Mouse (Mus musculus) macrophage (primary cell): Measurements from ENCODE around the gene Atxn7l2. TPM values are rescaled to one million over a fixed set of nuclear protein-coding genes. Genes with fewer than 3 reads are reported as not detected.

Experiments used
- H3K27ac ChIP-seq: fragments of 350-480 bp; formaldehyde crosslinking; 2 replicates; pipeline ENCODE4 v1.9.0; 2021
- H3K36me3 ChIP-seq: fragments of 350-480 bp; formaldehyde crosslinking; 2 replicates; pipeline ENCODE4 v1.9.0; 2021; ENCODE audit errors: inconsistent target
- H3K4me3 ChIP-seq: fragments of 350-480 bp; formaldehyde crosslinking; 2 replicates; pipeline ENCODE4 v1.9.0; 2021; ENCODE audit errors: inconsistent target
- H3K79me2 ChIP-seq: fragments of 350-480 bp; formaldehyde crosslinking; 2 replicates; pipeline ENCODE4 v1.9.0; 2021; ENCODE audit errors: inconsistent target
- WGBS: methylation state at CpG from one replicate; pipeline ENCODE4 v1.1.7; 2026; ENCODE audit warnings: inconsistent platforms; ENCODE audit not compliant: missing documents; 5-methylcytosine and 5-hydroxymethylcytosine counted together
- polyA plus RNA-seq: library from polyadenylated mRNA; stranded (reverse); fragments of 250-400 nt; gene quantifications from 3 replicates; pipeline ENCODE4 v1.2.4, GENCODE M21; 2018; ENCODE audit warnings: inconsistent platforms

The Atxn7l2 gene
- polyA plus RNA-seq, 1 experiment from 2014 or later: 2.4 TPM

GRCm38 (mm10) chr3:108214734-108215133 lies 4.0 kb upstream of the Atxn7l2 start:
- Histone ChIP-seq H3K36me3 (no peaks in the 10 kb centered on the region), H3K27ac (no peak overlapping the region), H3K4me3 (no peak overlapping the region), H3K79me2 (no peaks in the 10 kb centered on the region)
- WGBS: 5% methylated on average over 5 of the region's 5 CpGs

GRCm38 (mm10) chr3:108212406-108212805 lies 1.7 kb upstream of the Atxn7l2 start:
- 88% methylated on average over 8 of the region's 8 CpGs for WGBS
- Histone ChIP-seq H3K4me3 (no peak overlapping the region), H3K27ac (no peak overlapping the region), H3K79me2 (no peaks in the 10 kb centered on the region), H3K36me3 (no peaks in the 10 kb centered on the region)

- 87% methylated on average over 5 of the region's 6 CpGs for WGBS
- no peak overlapping the region for H3K4me3 ChIP-seq
Observed at GRCm38 (mm10) chr3:108211845-108212244, 1.1 kb upstream of the Atxn7l2 start.

GRCm38 (mm10) chr3:108209946-108210770 lies 576 bp downstream of the Atxn7l2 start:
- H3K79me2 ChIP-seq: no peaks in the 10 kb centered on the region
- peak overlapping the region; percentile 59 for H3K4me3 ChIP-seq
- under 1% methylated on average over 63 of the region's 72 CpGs for whole genome bisulfite sequencing
- H3K27ac ChIP-seq: peak overlapping the region; percentile 39
- 0 out of 2 replicates have a peak, but pooled peaks cover 4% of the 10 kb centered on the region for H3K36me3 ChIP-seq

More at GRCm38 (mm10) chr3:108211845-108212244, 1.1 kb upstream of the Atxn7l2 start:
- Histone ChIP-seq H3K27ac (no peak overlapping the region), H3K79me2 (no peaks in the 10 kb centered on the region), H3K36me3 (no peaks in the 10 kb centered on the region)

- Histone ChIP-seq H3K27ac (no peak overlapping the region), H3K79me2 (no peaks in the 10 kb centered on the region), H3K4me3 (peak overlapping the region; percentile 25), H3K36me3 (0 out of 2 replicates have a peak, but pooled peaks cover 6% of the 10 kb centered on the region)
- 14% methylated on average over 8 of the region's 8 CpGs for WGBS
Observed at GRCm38 (mm10) chr3:108209536-108209935, 1.2 kb downstream of the Atxn7l2 start.

GRCm38 (mm10) chr3:108209001-108209400 lies 1.7 kb downstream of the Atxn7l2 start:
- no peak overlapping the region for H3K27ac ChIP-seq
- H3K79me2 ChIP-seq: no peaks in the 10 kb centered on the region
- no peak overlapping the region for H3K4me3 ChIP-seq
- 97% methylated on average over 3 of the region's 3 CpGs for WGBS
- H3K36me3 ChIP-seq: 0 out of 2 replicates have a peak, but pooled peaks cover 6% of the 10 kb centered on the region

GRCm38 (mm10) chr3:108206731-108207375 lies 3.9 kb downstream of the Atxn7l2 start:
- Histone ChIP-seq H3K79me2 (no peaks in the 10 kb centered on the region), H3K4me3 (no peak overlapping the region), H3K36me3 (0 out of 2 replicates have a peak, but pooled peaks cover 6% of the 10 kb centered on the region), H3K27ac (no peak overlapping the region)
- 94% methylated on average over 15 of the region's 15 CpGs for WGBS

GRCm38 (mm10) chr3:108205601-108206000 lies 5.1 kb downstream of the Atxn7l2 start:
- Histone ChIP-seq H3K36me3 (0 out of 2 replicates have a peak, but pooled peaks cover 6% of the 10 kb centered on the region), H3K4me3 (no peak overlapping the region), H3K79me2 (no peaks in the 10 kb centered on the region), H3K27ac (no peak overlapping the region)
- WGBS: 94% methylated on average over 7 of the region's 8 CpGs

- no peak overlapping the region for H3K4me3 ChIP-seq
- no peak overlapping the region for H3K27ac ChIP-seq
- peaks cover 7% of the 10 kb centered on the region for H3K79me2 ChIP-seq
- 81% methylated on average over 11 of the region's 11 CpGs for WGBS
- H3K36me3 ChIP-seq: 0 out of 2 replicates have a peak, but pooled peaks cover 6% of the 10 kb centered on the region
Observed at GRCm38 (mm10) chr3:108204470-108204869, 6.3 kb downstream of the Atxn7l2 start.

GRCm38 (mm10) chr3:108203621-108204325 lies 7.0 kb downstream of the Atxn7l2 start:
- H3K36me3 ChIP-seq: 0 out of 2 replicates have a peak, but pooled peaks cover 6% of the 10 kb centered on the region
- peaks cover 11% of the 10 kb centered on the region for H3K79me2 ChIP-seq
- no peak overlapping the region for H3K27ac ChIP-seq
- no peak overlapping the region for H3K4me3 ChIP-seq
- 84% methylated on average over 11 of the region's 11 CpGs for WGBS

- WGBS: 96% methylated on average over 11 of the region's 13 CpGs
- Histone ChIP-seq H3K36me3 (0 out of 2 replicates have a peak, but pooled peaks cover 6% of the 10 kb centered on the region), H3K79me2 (peaks cover 11% of the 10 kb centered on the region)
Observed at GRCm38 (mm10) chr3:108203212-108203611, 7.5 kb downstream of the Atxn7l2 start.

GRCm38 (mm10) chr3:108202506-108202905 lies 8.2 kb downstream of the Atxn7l2 start:
- Histone ChIP-seq H3K4me3 (no peak overlapping the region), H3K79me2 (peaks cover 11% of the 10 kb centered on the region), H3K36me3 (0 out of 2 replicates have a peak, but pooled peaks cover 6% of the 10 kb centered on the region), H3K27ac (no peak overlapping the region)

More at GRCm38 (mm10) chr3:108203212-108203611, 7.5 kb downstream of the Atxn7l2 start:
- Histone ChIP-seq H3K27ac (no peak overlapping the region), H3K4me3 (no peak overlapping the region)

GRCm38 (mm10) chr3:108200329-108201323 lies 10.1 kb downstream of the Atxn7l2 start, which contains the start of gene Cyb561d1:
Gene Cyb561d1 (minus strand): TSS chr3:108201212.
- H3K36me3 ChIP-seq: 0 out of 2 replicates have a peak, but pooled peaks cover 6% of the 10 kb centered on the region

More at GRCm38 (mm10) chr3:108200329-108201323, 10.1 kb downstream of the Atxn7l2 start, which contains the start of gene Cyb561d1:
- Histone ChIP-seq H3K79me2 (peaks cover 11% of the 10 kb centered on the region), H3K4me3 (peak within 1 kb of the TSS; percentile 68), H3K27ac (peak within 1 kb of the TSS; percentile 79)
- WGBS: 2% methylated on average over 38 of the region's 44 CpGs
